Mouse (Mus musculus): ENCODE data around the gene Slc17a1. TPM values are rescaled to one million over a fixed set of nuclear protein-coding genes. Genes with fewer than 3 reads are reported as not detected.

Slc17a1 gene
- total RNA-seq, 2 experiments from 2014 or later = not detected

- intact Hi-C loops (cut with DNase I) = no loop called here
- no peak for DNase-seq
Observed at GRCm38 (mm10) chr13:23942861-23943260, 75.3 kb downstream of the Slc17a1 start.

Small RNAs within 50 kb of the gene (microRNA-seq; reads per million reads assigned to microRNA genes)
- 0 reads per million in 2 experiments for gene Gm44344

Other genes with a start within 250 kb of the Slc17a1 start
- gene Hist1h2be, start 246.6 kb upstream of the Slc17a1 start, total RNA-seq (2021) = 10 to 100 TPM; 16.6 to 18.7 TPM
- 10 to 100 TPM; 42.9 to 50.8 TPM for gene Hist1h1e, start 245.2 kb upstream of the Slc17a1 start, total RNA-seq (2021)
- 1 to 10 TPM; 1.3 to 1.4 TPM for gene Hist1h2ac, start 183.8 kb upstream of the Slc17a1 start, total RNA-seq (2021)
- gene Hist1h2bc, start 183.6 kb upstream of the Slc17a1 start, total RNA-seq (2021) = 10 to 100 TPM; 65.6 to 72.3 TPM
- not detected for gene Hist1h1t, start 171.9 kb upstream of the Slc17a1 start, total RNA-seq (2021)
- gene Hist1h4c, start 169.3 kb upstream of the Slc17a1 start, total RNA-seq (2021) = 10 to 100 TPM; 62.8 to 75.7 TPM
- 10 to 100 TPM; 17.6 to 27.0 TPM for gene Hfe, start 156.9 kb upstream of the Slc17a1 start, total RNA-seq (2021)
- gene Hist1h1c, start 128.9 kb upstream of the Slc17a1 start, total RNA-seq (2021) = 100 to 1,000 TPM; 188 to 225 TPM
- gene Hist1h3c, start 122.1 kb upstream of the Slc17a1 start, total RNA-seq (2021) = 1 to 10 TPM; 4.5 to 4.6 TPM
- gene Hist1h2bb, start 121.0 kb upstream of the Slc17a1 start, total RNA-seq (2021) = 1 to 10 TPM; 5.1 to 7.0 TPM
- gene Hist1h2ab, start 116.6 kb upstream of the Slc17a1 start, total RNA-seq (2021) = 10 to 100 TPM in 1 of 2 experiments, 1 to 10 TPM in 1; 9.4 to 10.3 TPM
- gene Hist1h3b, start 115.5 kb upstream of the Slc17a1 start, total RNA-seq (2021) = 10 to 100 TPM; 14.2 to 14.3 TPM
- gene Hist1h4b, start 110.7 kb upstream of the Slc17a1 start, total RNA-seq (2021) = 1 to 10 TPM; 5.8 to 8.4 TPM
- gene Hist1h4a, start 106.5 kb upstream of the Slc17a1 start, total RNA-seq (2021) = 1 to 10 TPM; 6.4 to 7.2 TPM
- 10 to 100 TPM in 1 of 2 experiments, 1 to 10 TPM in 1; 9.9 to 14.4 TPM for gene Hist1h3a, start 105.4 kb upstream of the Slc17a1 start, total RNA-seq (2021)
- 1 to 10 TPM; 5.6 to 7.4 TPM for gene Hist1h1a, start 104.1 kb upstream of the Slc17a1 start, total RNA-seq (2021)
- not detected for gene Trim38, start 97.8 kb upstream of the Slc17a1 start, total RNA-seq (2021)
- gene Slc17a2, start 60.8 kb upstream of the Slc17a1 start, total RNA-seq (2021) = not detected
- gene Slc17a3, start 28.3 kb upstream of the Slc17a1 start, total RNA-seq (2021) = not detected
- gene Slc17a4, start 47.3 kb downstream of the Slc17a1 start, total RNA-seq (2021) = not detected
- not detected for gene Hist1h2ba, start 66.4 kb downstream of the Slc17a1 start, total RNA-seq (2021)
- gene Hist1h2aa, start 66.7 kb downstream of the Slc17a1 start, total RNA-seq (2021) = not detected
- not detected for gene Scgn, start 123.5 kb downstream of the Slc17a1 start, total RNA-seq (2021)